Mouse (Mus musculus): Measurements from ENCODE around the gene Tmem238. TPM values are rescaled to one million over a fixed set of nuclear protein-coding genes. Genes with fewer than 3 reads are reported as not detected.

The Tmem238 gene
- polyA plus RNA-seq, 1 experiment from 2014 or later = 2.6 TPM

- DNase-seq (ENCODE audit: low spot score) = peak; percentile 97
Measured at GRCm38 (mm10) chr7:4739544-4740275, 49.7 kb downstream of the Tmem238 start, which contains the start of gene Kmt5c. Kmt5c (plus strand) TSS chr7:4740115.

GRCm38 (mm10) chr7:4739041-4739543, 50.4 kb downstream of the Tmem238 start:
- Histone ChIP-seq H3K9me3 (no peaks in the 10 kb centered on the region), H3K27ac (peak overlapping the region; percentile 85), H3K4me3 (peak overlapping the region; percentile 79), H3K27me3 (ENCODE audit: insufficient read depth, poor library complexity, severe bottlenecking) (no peaks in the 10 kb centered on the region), H3K4me1 (replicated peaks) (peaks cover 39% of the 10 kb centered on the region), H3K36me3 (peaks cover 23% of the 10 kb centered on the region)
- 45% methylated on average over 10 of the region's 10 CpGs for WGBS
- no peak for DNase-seq (ENCODE audit: low spot score)

More at GRCm38 (mm10) chr7:4739544-4740275, 49.7 kb downstream of the Tmem238 start, which contains the start of gene Kmt5c:
- Histone ChIP-seq H3K27ac (peak within 1 kb of the TSS; percentile 97), H3K36me3 (peaks cover 29% of the 10 kb centered on the region), H3K27me3 (ENCODE audit: insufficient read depth, poor library complexity, severe bottlenecking) (no peaks in the 10 kb centered on the region), H3K4me1 (replicated peaks) (peaks cover 39% of the 10 kb centered on the region), H3K9me3 (no peaks in the 10 kb centered on the region), H3K4me3 (peak within 1 kb of the TSS; percentile 79)
- WGBS = under 1% methylated on average over 39 of the region's 44 CpGs

Other genes starting within 250 kb of the Tmem238 start
- gene Syt5, start 242.1 kb downstream of the Tmem238 start, polyA plus RNA-seq (2016; fragmentation: Nextera tagmentation; extraction: Ambion mirVana) = 5.0 and 15.2 TPM in 2 replicates
- not detected in 2 replicates for gene Ptprh, start 185.6 kb downstream of the Tmem238 start, polyA plus RNA-seq (2016; fragmentation: Nextera tagmentation; extraction: Ambion mirVana)
- 2.1 and 2.2 TPM in 2 replicates for gene Tmem86b, start 158.2 kb downstream of the Tmem238 start, polyA plus RNA-seq (2016; fragmentation: Nextera tagmentation; extraction: Ambion mirVana)
- gene Ppp6r1, start 130.6 kb downstream of the Tmem238 start, polyA plus RNA-seq (2016; fragmentation: Nextera tagmentation; extraction: Ambion mirVana) = 9.4 and 11.5 TPM in 2 replicates
- gene Hspbp1, start 104.6 kb downstream of the Tmem238 start, polyA plus RNA-seq (2016; fragmentation: Nextera tagmentation; extraction: Ambion mirVana) = 131 and 139 TPM in 2 replicates
- gene Brsk1, start 99.1 kb downstream of the Tmem238 start, polyA plus RNA-seq (2016; fragmentation: Nextera tagmentation; extraction: Ambion mirVana) = 1.7 and 2.8 TPM in 2 replicates
- gene Tmem150b, start 64.4 kb downstream of the Tmem238 start, polyA plus RNA-seq (2016; fragmentation: Nextera tagmentation; extraction: Ambion mirVana) = 0.14 and 0.17 TPM in 2 replicates
- 94.8 and 106 TPM in 2 replicates for gene Kmt5c, start 49.5 kb downstream of the Tmem238 start, polyA plus RNA-seq (2016; fragmentation: Nextera tagmentation; extraction: Ambion mirVana)
- 40.8 and 46.1 TPM in 2 replicates for gene Cox6b2, start 36.6 kb downstream of the Tmem238 start, polyA plus RNA-seq (2016; fragmentation: Nextera tagmentation; extraction: Ambion mirVana)
- gene Fam71e2, start 18.4 kb downstream of the Tmem238 start, polyA plus RNA-seq (2016; fragmentation: Nextera tagmentation; extraction: Ambion mirVana) = not detected in 2 replicates
- 0.44 and 0.96 TPM in 2 replicates for gene Il11, start 6.8 kb downstream of the Tmem238 start, polyA plus RNA-seq (2016; fragmentation: Nextera tagmentation; extraction: Ambion mirVana)
- 0.30 TPM in 1 of 2 replicates, not detected in the other for gene Tmem190, start 6.7 kb downstream of the Tmem238 start, polyA plus RNA-seq (2016; fragmentation: Nextera tagmentation; extraction: Ambion mirVana)
- 378 and 382 TPM in 2 replicates for gene Rpl28, start 3.2 kb upstream of the Tmem238 start, polyA plus RNA-seq (2016; fragmentation: Nextera tagmentation; extraction: Ambion mirVana)
- 414 and 452 TPM in 2 replicates for gene Ube2s, start 22.9 kb upstream of the Tmem238 start, polyA plus RNA-seq (2016; fragmentation: Nextera tagmentation; extraction: Ambion mirVana)
- 0.68 and 1.8 TPM in 2 replicates for gene Shisa7, start 55.0 kb upstream of the Tmem238 start, polyA plus RNA-seq (2016; fragmentation: Nextera tagmentation; extraction: Ambion mirVana)
- 2.6 and 3.3 TPM in 2 replicates for gene Isoc2b, start 80.6 kb upstream of the Tmem238 start, polyA plus RNA-seq (2016; fragmentation: Nextera tagmentation; extraction: Ambion mirVana)
- gene Isoc2a, start 87.5 kb upstream of the Tmem238 start, polyA plus RNA-seq (2016; fragmentation: Nextera tagmentation; extraction: Ambion mirVana) = 0.73 and 0.82 TPM in 2 replicates
- not detected in 2 replicates for gene Gm36210, start 116.9 kb upstream of the Tmem238 start, polyA plus RNA-seq (2016; fragmentation: Nextera tagmentation; extraction: Ambion mirVana)
- gene Zfp628, start 125.6 kb upstream of the Tmem238 start, polyA plus RNA-seq (2016; fragmentation: Nextera tagmentation; extraction: Ambion mirVana) = 5.3 and 6.5 TPM in 2 replicates
- 5.2 and 9.6 TPM in 2 replicates for gene Nat14, start 132.4 kb upstream of the Tmem238 start, polyA plus RNA-seq (2016; fragmentation: Nextera tagmentation; extraction: Ambion mirVana)
- 1.0 and 1.7 TPM in 2 replicates for gene Ssc5d, start 136.1 kb upstream of the Tmem238 start, polyA plus RNA-seq (2016; fragmentation: Nextera tagmentation; extraction: Ambion mirVana)
- not detected in 2 replicates for gene Sbk2, start 174.8 kb upstream of the Tmem238 start, polyA plus RNA-seq (2016; fragmentation: Nextera tagmentation; extraction: Ambion mirVana)
- 0.10 TPM in 1 of 2 replicates, not detected in the other for gene Sbk3, start 181.5 kb upstream of the Tmem238 start, polyA plus RNA-seq (2016; fragmentation: Nextera tagmentation; extraction: Ambion mirVana)
- 31.8 and 43.1 TPM in 2 replicates for gene Zfp579, start 206.5 kb upstream of the Tmem238 start, polyA plus RNA-seq (2016; fragmentation: Nextera tagmentation; extraction: Ambion mirVana)
- 9.7 and 9.9 TPM in 2 replicates for gene Zfp524, start 224.8 kb upstream of the Tmem238 start, polyA plus RNA-seq (2016; fragmentation: Nextera tagmentation; extraction: Ambion mirVana)
- 55.2 and 65.1 TPM in 2 replicates for gene Fiz1, start 225.0 kb upstream of the Tmem238 start, polyA plus RNA-seq (2016; fragmentation: Nextera tagmentation; extraction: Ambion mirVana)
- gene Gm44973, start 225.8 kb upstream of the Tmem238 start, polyA plus RNA-seq (2016; fragmentation: Nextera tagmentation; extraction: Ambion mirVana) = 0.46 TPM in 1 of 2 replicates, not detected in the other
- 6.5 and 9.0 TPM in 2 replicates for gene Zfp865, start 230.7 kb upstream of the Tmem238 start, polyA plus RNA-seq (2016; fragmentation: Nextera tagmentation; extraction: Ambion mirVana)
- 5.4 and 7.9 TPM in 2 replicates for gene Ccdc106, start 230.9 kb upstream of the Tmem238 start, polyA plus RNA-seq (2016; fragmentation: Nextera tagmentation; extraction: Ambion mirVana)
- 0.34 TPM in 1 of 2 replicates, not detected in the other for gene 4632433K11Rik, start 244.5 kb upstream of the Tmem238 start, polyA plus RNA-seq (2016; fragmentation: Nextera tagmentation; extraction: Ambion mirVana)
- gene Zfp784, start 248.8 kb upstream of the Tmem238 start, polyA plus RNA-seq (2016; fragmentation: Nextera tagmentation; extraction: Ambion mirVana) = 3.3 and 3.9 TPM in 2 replicates